Mouse (Mus musculus): ENCODE results near the gene Fcnb. TPM values are rescaled to one million over a fixed set of nuclear protein-coding genes. Genes with fewer than 3 reads are reported as not detected.

The Fcnb gene
- polyA plus RNA-seq, 1 experiment from 2014 or later = 0.52 TPM

DNA sequence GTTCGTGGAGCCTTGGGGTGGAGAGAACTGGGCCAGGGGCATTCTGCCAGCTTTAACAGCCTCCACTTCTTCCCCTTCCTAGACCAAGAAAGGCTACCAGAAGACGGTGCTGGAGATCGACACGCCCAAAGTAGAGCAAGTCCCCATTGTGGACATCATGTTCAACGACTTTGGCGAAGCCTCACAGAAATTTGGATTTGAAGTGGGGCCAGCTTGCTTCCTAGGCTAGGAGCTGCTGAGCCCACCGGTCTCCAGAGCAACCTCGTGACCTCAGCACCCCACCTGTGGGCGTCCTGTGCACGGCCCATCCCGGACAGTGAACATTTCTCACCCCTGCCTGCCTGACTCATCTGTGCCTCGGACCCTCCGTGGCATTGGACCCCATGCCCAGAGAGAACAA, 47.9 kb downstream of the Fcnb start:
- Histone ChIP-seq H3K9ac (replicated peaks; ENCODE audit: low read length) (no peak overlapping the region), H3K9me3 (replicated peaks; ENCODE audit: control insufficient read depth, low read length) (no peaks in the 10 kb centered on the region), H3K36me3 (replicated peaks; ENCODE audit: control insufficient read depth, insufficient read depth, low read depth, low read length) (no peaks in the 10 kb centered on the region), H3K4me2 (ENCODE audit: low read depth, low read length) (no peak overlapping the region), H3K27ac (replicated peaks; ENCODE audit: low read depth, low read length) (no peak overlapping the region), H3K27me3 (ENCODE audit: control insufficient read depth, insufficient read depth, low read length) (no peaks in the 10 kb centered on the region), H3K4me1 (ENCODE audit: control insufficient read depth, insufficient read depth, low read length) (no peaks in the 10 kb centered on the region), H3K4me3 (ENCODE audit: low read depth, low read length) (no peak overlapping the region)
- DNase-seq (ENCODE audit: low spot score) (no peak), ATAC-seq (replicated peaks; ENCODE audit: insufficient number of reproducible peaks, low FRiP score, low TSS enrichment, low read depth) (no peak)
- 90% methylated on average over 13 of the region's 13 CpGs for WGBS

- ATAC-seq (replicated peaks; ENCODE audit: insufficient number of reproducible peaks, low FRiP score, low TSS enrichment, low read depth) (no peak), DNase-seq (ENCODE audit: low spot score) (no peak)
- Histone ChIP-seq H3K4me1 (ENCODE audit: control insufficient read depth, insufficient read depth, low read length) (no peaks in the 10 kb centered on the region), H3K4me3 (ENCODE audit: low read depth, low read length) (no peak overlapping the region), H3K27ac (replicated peaks; ENCODE audit: low read depth, low read length) (no peak overlapping the region), H3K9me3 (replicated peaks; ENCODE audit: control insufficient read depth, low read length) (no peaks in the 10 kb centered on the region), H3K4me2 (ENCODE audit: low read depth, low read length) (no peak overlapping the region), H3K9ac (replicated peaks; ENCODE audit: low read length) (no peak overlapping the region), H3K36me3 (replicated peaks; ENCODE audit: control insufficient read depth, insufficient read depth, low read depth, low read length) (0 out of 2 replicates have a peak, but pooled peaks cover 1% of the 10 kb centered on the region), H3K27me3 (ENCODE audit: control insufficient read depth, insufficient read depth, low read length) (no peaks in the 10 kb centered on the region)
- WGBS = 82% methylated on average over 13 of the region's 13 CpGs
Observed at GRCm38 (mm10) chr2:28034011-28034710, 50.5 kb downstream of the Fcnb start.

DNA sequence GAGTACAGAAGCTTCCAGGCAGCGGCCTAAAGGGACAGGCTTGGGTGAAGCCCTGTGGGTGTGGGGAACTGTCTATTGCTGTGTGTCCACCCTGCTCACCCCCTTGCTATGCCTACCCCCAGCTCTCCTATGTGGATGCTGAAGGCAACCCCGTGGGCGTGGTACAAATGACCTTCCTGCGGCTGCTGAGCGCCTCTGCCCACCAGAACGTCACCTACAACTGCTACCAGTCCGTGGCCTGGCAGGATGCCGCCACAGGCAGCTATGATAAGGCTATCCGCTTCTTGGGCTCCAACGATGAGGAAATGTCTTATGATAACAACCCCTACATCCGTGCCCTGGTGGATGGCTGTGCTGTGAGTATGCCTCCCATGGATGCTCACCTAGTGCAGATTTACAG, 52.2 kb downstream of the Fcnb start:
- Histone ChIP-seq H3K36me3 (replicated peaks; ENCODE audit: control insufficient read depth, insufficient read depth, low read depth, low read length) (peaks cover 4% of the 10 kb centered on the region; the same call in 1 of the 2 replicates), H3K9me3 (replicated peaks; ENCODE audit: control insufficient read depth, low read length) (no peaks in the 10 kb centered on the region), H3K9ac (replicated peaks; ENCODE audit: low read length) (no peak overlapping the region), H3K27ac (replicated peaks; ENCODE audit: low read depth, low read length) (no peak overlapping the region), H3K27me3 (ENCODE audit: control insufficient read depth, insufficient read depth, low read length) (no peaks in the 10 kb centered on the region), H3K4me3 (ENCODE audit: low read depth, low read length) (no peak overlapping the region), H3K4me2 (ENCODE audit: low read depth, low read length) (no peak overlapping the region), H3K4me1 (ENCODE audit: control insufficient read depth, insufficient read depth, low read length) (no peaks in the 10 kb centered on the region)
- DNase-seq (ENCODE audit: low spot score) (no peak), ATAC-seq (replicated peaks; ENCODE audit: insufficient number of reproducible peaks, low FRiP score, low TSS enrichment, low read depth) (no peak)
- 90% methylated on average over 11 of the region's 11 CpGs for WGBS

GRCm38 (mm10) chr2:28031860-28032259, 52.8 kb downstream of the Fcnb start:
- peaks cover 4% of the 10 kb centered on the region; the same call in 1 of the 2 replicates for H3K36me3 ChIP-seq (replicated peaks; ENCODE audit: control insufficient read depth, insufficient read depth, low read depth, low read length)
- 85% methylated on average over 8 of the region's 9 CpGs for WGBS
- DNase-seq (ENCODE audit: low spot score) (no peak), ATAC-seq (replicated peaks; ENCODE audit: insufficient number of reproducible peaks, low FRiP score, low TSS enrichment, low read depth) (no peak)
- H3K9me3 ChIP-seq (replicated peaks; ENCODE audit: control insufficient read depth, low read length) = no peaks in the 10 kb centered on the region
- no peak overlapping the region for H3K9ac ChIP-seq (replicated peaks; ENCODE audit: low read length)
- no peaks in the 10 kb centered on the region for H3K4me1 ChIP-seq (ENCODE audit: control insufficient read depth, insufficient read depth, low read length)
- no peak overlapping the region for H3K4me3 ChIP-seq (ENCODE audit: low read depth, low read length)
- no peak overlapping the region for H3K27ac ChIP-seq (replicated peaks; ENCODE audit: low read depth, low read length)
- H3K4me2 ChIP-seq (ENCODE audit: low read depth, low read length) = no peak overlapping the region
- no peaks in the 10 kb centered on the region for H3K27me3 ChIP-seq (ENCODE audit: control insufficient read depth, insufficient read depth, low read length)

Other genes with a start within 250 kb of the Fcnb start
- 29.0 and 32.0 TPM in 2 replicates for gene Col5a1, start 198.5 kb downstream of the Fcnb start, polyA plus RNA-seq (2014; fragmentation: Nextera tagmentation; extraction: Ambion mirVana)
- 32.5 and 38.6 TPM in 2 replicates for gene Olfm1, start 108.1 kb upstream of the Fcnb start, polyA plus RNA-seq (2014; fragmentation: Nextera tagmentation; extraction: Ambion mirVana)